In the genomic region with DNA sequence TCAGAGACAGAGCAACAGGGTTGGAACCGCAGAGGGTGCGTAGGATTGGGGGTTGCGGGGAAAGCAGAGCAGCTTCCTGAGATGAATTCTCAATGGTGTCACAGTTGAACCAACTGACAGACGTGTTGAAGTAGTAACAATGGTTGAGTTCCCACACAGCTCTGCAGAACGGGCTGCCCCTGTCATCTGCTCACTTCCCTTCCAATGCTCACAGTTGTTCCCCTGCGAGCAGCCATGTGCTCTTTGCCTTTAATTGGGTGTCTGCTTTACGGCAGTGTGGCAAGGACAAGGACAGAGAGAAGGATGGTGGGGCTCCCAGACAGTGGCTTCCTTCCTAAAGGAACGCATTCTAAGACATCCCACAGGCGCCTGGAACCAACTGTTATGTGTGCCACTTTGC, we compare ENCODE assay signal across 15 mouse cellular contexts. TPM values are rescaled to one million over a fixed set of nuclear protein-coding genes. Genes with fewer than 3 reads are reported as not detected.
DNase-seq lines count a peak whose midpoint lies in the region; ATAC-seq and TF ChIP-seq lines count a peak whose summit lies in the region.
"Had no signal": no experiment of that assay in that cellular context is flagged by ENCODE, and none has a peak within 500 bp of the region (broad histone marks: within the 10 kb centered on the region; RNA-seq: fewer than 3 reads in every experiment).

No protein-coding gene starts in this region.

- H3K27ac ChIP-seq in forebrain, embryonic 11.5 days (ENCODE audit: low read depth, low read length) = no peak overlapping the region
- H3K27ac ChIP-seq in forebrain, embryonic 10.5 days = no peak overlapping the region
- H3K27ac ChIP-seq in midbrain, embryonic 16.5 days (ENCODE audit: low read length) = no peak overlapping the region
- no peak overlapping the region for H3K27ac ChIP-seq in midbrain, embryonic 11.5 days (ENCODE audit: low read depth, low read length)
- H3K27ac ChIP-seq in hindbrain, embryonic 16.5 days (ENCODE audit: low read depth, low read length) = no peak overlapping the region
- no peak overlapping the region for H3K27ac ChIP-seq in olfactory bulb, adult 2 months (ENCODE audit: insufficient read depth, low read depth, low read length)
- H3K27ac ChIP-seq: embryonic facial prominence, embryonic 15.5 days; gastrocnemius, adult 2 months; lung, embryonic 15.5 days had no signal

- no peak overlapping the region for H3K4me3 ChIP-seq in forebrain, embryonic 11.5 days (ENCODE audit: low read depth, low read length)
- no peak overlapping the region for H3K4me3 ChIP-seq in forebrain, embryonic 10.5 days
- no peak overlapping the region for H3K4me3 ChIP-seq in midbrain, embryonic 16.5 days (ENCODE audit: low read depth, low read length)
- H3K4me3 ChIP-seq in midbrain, embryonic 11.5 days (ENCODE audit: low read depth, low read length) = no peak overlapping the region
- H3K4me3 ChIP-seq in hindbrain, embryonic 16.5 days (ENCODE audit: low read length) = no peak overlapping the region
- peak overlapping the region; percentile 10; the same call in 1 of the 2 replicates for H3K4me3 ChIP-seq in olfactory bulb, adult 2 months (ENCODE audit: insufficient read depth, low read depth, low read length)
- H3K4me3 ChIP-seq: embryonic facial prominence, embryonic 15.5 days; gastrocnemius, adult 2 months; lung, embryonic 15.5 days had no signal

- no peak for TF ChIP-seq POLR2A in olfactory bulb, adult 2 months (IDR thresholded peaks at IDR 0.05; ENCODE audit: insufficient read depth, low read depth, low read length)

- no peaks in the 10 kb centered on the region for H3K9me3 ChIP-seq in forebrain, embryonic 11.5 days (ENCODE audit: control insufficient read depth, low read length)
- no peaks in the 10 kb centered on the region for H3K9me3 ChIP-seq in forebrain, embryonic 10.5 days
- H3K9me3 ChIP-seq in midbrain, embryonic 16.5 days (replicated peaks; ENCODE audit: control insufficient read depth, low read length, poor library complexity, severe bottlenecking) = no peaks in the 10 kb centered on the region
- H3K9me3 ChIP-seq in midbrain, embryonic 11.5 days (ENCODE audit: control insufficient read depth, low read length) = no peaks in the 10 kb centered on the region
- no peaks in the 10 kb centered on the region for H3K9me3 ChIP-seq in hindbrain, embryonic 16.5 days (ENCODE audit: control insufficient read depth, low read length)
- H3K9me3 ChIP-seq: embryonic facial prominence, embryonic 15.5 days; lung, embryonic 15.5 days had no signal

- no peaks in the 10 kb centered on the region for H3K36me3 ChIP-seq in forebrain, embryonic 11.5 days (ENCODE audit: control insufficient read depth, insufficient read depth, low read length)
- H3K36me3 ChIP-seq in forebrain, embryonic 10.5 days (replicated peaks) = no peaks in the 10 kb centered on the region
- no peaks in the 10 kb centered on the region for H3K36me3 ChIP-seq in midbrain, embryonic 16.5 days (ENCODE audit: control insufficient read depth, insufficient read depth, low read length)
- no peaks in the 10 kb centered on the region for H3K36me3 ChIP-seq in midbrain, embryonic 11.5 days (ENCODE audit: control insufficient read depth, insufficient read depth, low read length)
- no peaks in the 10 kb centered on the region for H3K36me3 ChIP-seq in hindbrain, embryonic 16.5 days (ENCODE audit: control insufficient read depth, insufficient read depth, low read length)
- H3K36me3 ChIP-seq: embryonic facial prominence, embryonic 15.5 days; lung, embryonic 15.5 days had no signal

- TF ChIP-seq CTCF in olfactory bulb, adult 2 months (IDR thresholded peaks at IDR 0.05; ENCODE audit: insufficient read depth, low read depth, low read length) = no peak

- peaks cover 4% of the 10 kb centered on the region; the same call in 1 of the 2 replicates for H3K4me1 ChIP-seq in forebrain, embryonic 11.5 days (replicated peaks; ENCODE audit: control insufficient read depth, insufficient read depth, low read length)
- H3K4me1 ChIP-seq in forebrain, embryonic 10.5 days = peaks cover 15% of the 10 kb centered on the region
- no peaks in the 10 kb centered on the region for H3K4me1 ChIP-seq in midbrain, embryonic 16.5 days (ENCODE audit: control insufficient read depth, insufficient read depth, low read length)
- H3K4me1 ChIP-seq in midbrain, embryonic 11.5 days (ENCODE audit: control insufficient read depth, insufficient read depth, low read length) = no peaks in the 10 kb centered on the region
- peaks cover 3% of the 10 kb centered on the region; the same call in 1 of the 2 replicates for H3K4me1 ChIP-seq in hindbrain, embryonic 16.5 days (ENCODE audit: control insufficient read depth, insufficient read depth, low read depth, low read length)
- H3K4me1 ChIP-seq in olfactory bulb, adult 2 months (ENCODE audit: control insufficient read depth, insufficient read depth, low read length) = peaks cover 3% of the 10 kb centered on the region; the same call in 1 of the 2 replicates
- H3K4me1 ChIP-seq: lung, embryonic 15.5 days had no signal

- no peaks in the 10 kb centered on the region for H3K27me3 ChIP-seq in forebrain, embryonic 11.5 days (ENCODE audit: control insufficient read depth, insufficient read depth, low read length)
- no peaks in the 10 kb centered on the region for H3K27me3 ChIP-seq in forebrain, embryonic 10.5 days (ENCODE audit: poor library complexity, severe bottlenecking)
- H3K27me3 ChIP-seq in midbrain, embryonic 16.5 days (ENCODE audit: control insufficient read depth, insufficient read depth, low read depth, low read length) = no peaks in the 10 kb centered on the region
- no peaks in the 10 kb centered on the region for H3K27me3 ChIP-seq in midbrain, embryonic 11.5 days (ENCODE audit: control insufficient read depth, insufficient read depth, low read length)
- no peaks in the 10 kb centered on the region for H3K27me3 ChIP-seq in hindbrain, embryonic 16.5 days (replicated peaks; ENCODE audit: control insufficient read depth, insufficient read depth, low read length)
- H3K27me3 ChIP-seq: embryonic facial prominence, embryonic 15.5 days; lung, embryonic 15.5 days had no signal

- peak; percentile 67; the same call in 1 of the 2 replicates for ATAC-seq in forebrain, embryonic 11.5 days (replicated peaks; ENCODE audit: low FRiP score)
- ATAC-seq in midbrain, embryonic 16.5 days = peak; percentile 21; the same call in 1 of the 2 replicates
- no peak for ATAC-seq in midbrain, embryonic 11.5 days (ENCODE audit: low FRiP score)
- ATAC-seq in hindbrain, embryonic 16.5 days = peak; percentile 64
- ATAC-seq: intestine, postnatal 0 days had no signal

- WGBS in forebrain, embryonic 11.5 days = 59% methylated on average over 9 of the region's 9 CpGs
- 67% methylated on average over 9 of the region's 9 CpGs for WGBS in forebrain, embryonic 10.5 days
- WGBS in midbrain, embryonic 16.5 days = 53% methylated on average over 9 of the region's 9 CpGs
- WGBS in midbrain, embryonic 11.5 days = 72% methylated on average over 9 of the region's 9 CpGs
- WGBS in hindbrain, embryonic 16.5 days = 36% methylated on average over 9 of the region's 9 CpGs
- 42% methylated on average over 9 of the region's 9 CpGs for WGBS in olfactory bulb, adult 2 months

- DNase-seq in forebrain, embryonic 11.5 days (ENCODE audit: low spot score) = no peak
- DNase-seq in forebrain, embryonic 10.5 days (ENCODE audit: extremely low spot score, low spot score) = no peak
- DNase-seq in midbrain, embryonic 11.5 days (ENCODE audit: low spot score, missing footprints) = no peak
- no peak for DNase-seq in ovary, postnatal 10 days (ENCODE audit: low spot score)
- DNase-seq in kidney, postnatal 36 days = no peak
- DNase-seq: cerebellum, adult 9-11 months; gastrocnemius, adult 2 months; liver; thymus, adult 18-20 months had no signal

- no peak overlapping the region for H3K9ac ChIP-seq in forebrain, embryonic 11.5 days (ENCODE audit: low read length)
- no peak overlapping the region for H3K9ac ChIP-seq in midbrain, embryonic 16.5 days (ENCODE audit: low read depth, low read length)
- no peak overlapping the region for H3K9ac ChIP-seq in midbrain, embryonic 11.5 days (ENCODE audit: low read length)
- H3K9ac ChIP-seq in hindbrain, embryonic 16.5 days (ENCODE audit: low read depth, low read length) = no peak overlapping the region
- H3K9ac ChIP-seq: embryonic facial prominence, embryonic 15.5 days; lung, embryonic 15.5 days had no signal

- H3K4me2 ChIP-seq in forebrain, embryonic 11.5 days (ENCODE audit: low read depth, low read length, severe bottlenecking) = no peak overlapping the region
- no peak overlapping the region for H3K4me2 ChIP-seq in midbrain, embryonic 16.5 days (ENCODE audit: low read length)
- H3K4me2 ChIP-seq in midbrain, embryonic 11.5 days = no peak overlapping the region
- H3K4me2 ChIP-seq in hindbrain, embryonic 16.5 days (ENCODE audit: low read length) = peak overlapping the region; percentile 31; the same call in 1 of the 2 replicates
- H3K4me2 ChIP-seq: embryonic facial prominence, embryonic 15.5 days; lung, embryonic 15.5 days had no signal

RNA-seq across cellular contexts. Expression of a gene that starts 15.4 kb away (rescaled TPM):
- polyA plus RNA-seq in forebrain, embryonic 11.5 days (2014; fragmentation: Nextera tagmentation; extraction: Ambion mirVana) = 71.2 and 84.3 TPM in 2 replicates
- 41.9 and 42.3 TPM in 2 replicates for polyA plus RNA-seq in forebrain, embryonic 10.5 days (2016; fragmentation: Nextera tagmentation; extraction: Ambion mirVana)
- polyA plus RNA-seq in midbrain, embryonic 16.5 days (2015; fragmentation: Nextera tagmentation; extraction: Ambion mirVana) = 151 and 166 TPM in 2 replicates
- polyA plus RNA-seq in midbrain, embryonic 11.5 days (2014; fragmentation: Nextera tagmentation; extraction: Ambion mirVana) = 26.3 and 26.8 TPM in 2 replicates
- 119 and 132 TPM in 2 replicates for polyA plus RNA-seq in hindbrain, embryonic 16.5 days (2015; fragmentation: Nextera tagmentation; extraction: Ambion mirVana)
- polyA plus RNA-seq in olfactory bulb, adult 2 months (2012; ENCODE audit: insufficient read depth, insufficient read length, low replicate concordance, missing spikeins) = not detected in 2 replicates
